In the genomic region with DNA sequence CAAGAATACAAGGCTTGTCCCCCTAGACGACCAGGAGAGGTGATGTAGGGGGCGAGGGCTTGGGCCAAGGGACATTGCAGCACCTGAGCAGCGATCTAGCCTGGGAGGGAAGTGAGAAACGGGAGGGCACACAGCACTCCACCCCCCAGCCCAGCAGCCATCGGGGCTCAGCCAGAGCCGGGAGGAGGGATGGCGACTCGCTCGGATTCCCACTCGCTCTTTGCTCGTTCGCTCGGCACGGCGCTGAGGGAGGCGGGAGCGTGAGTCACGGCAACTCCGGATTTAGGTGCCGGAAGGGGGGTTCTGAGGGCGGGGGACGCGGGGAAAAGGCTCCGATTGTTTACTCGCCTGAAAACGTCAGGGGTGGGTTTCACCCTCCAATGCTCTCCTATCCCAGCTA, we compare ENCODE assay signal across 8 mouse cellular contexts. TPM values are rescaled to one million over a fixed set of nuclear protein-coding genes. Genes with fewer than 3 reads are reported as not detected.
A peak's percentile ranks its signal among the peaks of the same experiment; 100 is the strongest.
DNase-seq lines count a peak whose midpoint lies in the region; ATAC-seq and TF ChIP-seq lines count a peak whose summit lies in the region.

No protein-coding gene starts in this region.

- TF ChIP-seq POLR2A in CH12.LX (IDR thresholded peaks at IDR 0.05; ENCODE audit: low read depth, low read length) = no peak

- H3K4me2 ChIP-seq in heart, embryonic 11.5 days = peak overlapping the region; percentile 97
- H3K4me2 ChIP-seq in CH12.LX (ENCODE audit: insufficient read depth, low read depth, poor library complexity, severe bottlenecking) = 0 out of 2 replicates have a peak overlapping the region, but pooled peaks have one; percentile 2
- peak overlapping the region; percentile 83 for H3K4me2 ChIP-seq in intestine, postnatal 0 days (replicated peaks; ENCODE audit: low read depth)
- peak overlapping the region; percentile 36 for H3K4me2 ChIP-seq in midbrain, embryonic 14.5 days (ENCODE audit: low read length)

- in situ Hi-C loops in CH12.LX (cut with MboI; ENCODE audit: low pct_ligation_motif_present, low pct_unique_long_range_greater_than_20kb, low sequenced_read_pairs) = no loop called here

- no peaks in the 10 kb centered on the region for H3K9me3 ChIP-seq in heart, embryonic 11.5 days (replicated peaks; ENCODE audit: control insufficient read depth, low read length)
- peaks cover 12% of the 10 kb centered on the region for H3K9me3 ChIP-seq in CH12.LX (replicated peaks; ENCODE audit: low read length)
- no peaks in the 10 kb centered on the region for H3K9me3 ChIP-seq in forebrain, embryonic 10.5 days
- H3K9me3 ChIP-seq in intestine, postnatal 0 days (ENCODE audit: control insufficient read depth) = no peaks in the 10 kb centered on the region
- no peaks in the 10 kb centered on the region for H3K9me3 ChIP-seq in midbrain, embryonic 14.5 days (ENCODE audit: control insufficient read depth, low read length)

- no peak for TF ChIP-seq RAD21 in CH12.LX (IDR thresholded peaks at IDR 0.05; ENCODE audit: low read depth, low read length)

- H3K9ac ChIP-seq in heart, embryonic 11.5 days (ENCODE audit: low read depth, low read length) = no peak overlapping the region
- H3K9ac ChIP-seq in CH12.LX (ENCODE audit: insufficient read depth, low read depth) = no peak overlapping the region
- no peak overlapping the region for H3K9ac ChIP-seq in intestine, postnatal 0 days (ENCODE audit: low read depth, low read length)
- no peak overlapping the region for H3K9ac ChIP-seq in midbrain, embryonic 14.5 days (replicated peaks; ENCODE audit: low read length)

- no peak for DNase-seq in heart, postnatal 36 days
- DNase-seq in CH12.LX (ENCODE audit: extremely low read depth) = no peak
- no peak for DNase-seq in forebrain, embryonic 10.5 days (ENCODE audit: extremely low spot score, low spot score)
- DNase-seq in midbrain, embryonic 14.5 days = no peak
- no peak for DNase-seq in c-Kit-positive CD71-positive TER-119-positive erythroid progenitor cells, embryonic 14.5 days (ENCODE audit: low spot score)
- no peak for DNase-seq in gastrocnemius, postnatal 4 days (ENCODE audit: low spot score in 2 of 2)

- H3K79me2 ChIP-seq in CH12.LX (replicated peaks; ENCODE audit: control insufficient read depth, extremely low read depth, insufficient read depth, poor library complexity, severe bottlenecking) = no peaks in the 10 kb centered on the region

- H3K4me3 ChIP-seq in heart, embryonic 11.5 days (ENCODE audit: low read depth, low read length) = peak overlapping the region; percentile 26
- H3K4me3 ChIP-seq in CH12.LX (replicated peaks in 1 of 3; ENCODE audit: low read depth in 2 of 3, low read length in 2 of 3, poor library complexity in 1 of 3) = peak overlapping the region in 1 of 3 experiments; percentile 28
- H3K4me3 ChIP-seq in forebrain, embryonic 10.5 days = peak overlapping the region; percentile 35
- 0 out of 2 replicates have a peak overlapping the region, but pooled peaks have one; percentile 21 for H3K4me3 ChIP-seq in intestine, postnatal 0 days (ENCODE audit: low read depth, low read length)
- no peak overlapping the region for H3K4me3 ChIP-seq in midbrain, embryonic 14.5 days (replicated peaks; ENCODE audit: low read depth, low read length)

- dilution Hi-C loops in CH12.LX (cut with MboI; ENCODE audit: extremely low pct_ligation_motif_present, extremely low pct_unique_long_range_greater_than_20kb, low sequenced_read_pairs) = no loop called here

- no peak for ATAC-seq in heart, embryonic 11.5 days (replicated peaks; ENCODE audit: insufficient number of reproducible peaks, low FRiP score, low TSS enrichment)
- no peak for ATAC-seq in intestine, postnatal 0 days
- no peak for ATAC-seq in midbrain, embryonic 14.5 days (ENCODE audit: low FRiP score, low TSS enrichment)

- TF ChIP-seq EP300 in CH12.LX (IDR thresholded peaks at IDR 0.05; ENCODE audit: low read length) = no peak

- TF ChIP-seq CTCF in CH12.LX (conservative IDR thresholded peaks at IDR 0.05 in 1 of 2, IDR thresholded peaks at IDR 0.05 in 1 of 2; ENCODE audit: low read depth in 2 of 2, low read length in 2 of 2) = no peak
- no peak for TF ChIP-seq CTCF in intestine, postnatal 0 days (IDR thresholded peaks at IDR 0.05; ENCODE audit: low read depth)

- whole genome bisulfite sequencing in heart, embryonic 11.5 days (ENCODE audit: insufficient replicate concordance) = 0% methylated on average over 26 of the region's 26 CpGs
- WGBS in forebrain, embryonic 10.5 days = 1% methylated on average over 26 of the region's 26 CpGs
- WGBS in intestine, postnatal 0 days = 3% methylated on average over 25 of the region's 26 CpGs
- 1% methylated on average over 26 of the region's 26 CpGs for WGBS in midbrain, embryonic 14.5 days

- intact Hi-C loops in heart, postnatal 36 days (cut with DNase I) = no loop called here

- H3K36me3 ChIP-seq in heart, embryonic 11.5 days (ENCODE audit: control insufficient read depth, insufficient read depth, low read length) = no peaks in the 10 kb centered on the region
- peaks cover 0 to 21% of the 10 kb centered on the region in 2 experiments for H3K36me3 ChIP-seq in CH12.LX (replicated peaks in 1 of 2; ENCODE audit: control insufficient read depth in 1 of 2, insufficient read depth in 1 of 2, low read length in 1 of 2)
- H3K36me3 ChIP-seq in forebrain, embryonic 10.5 days (replicated peaks) = no peaks in the 10 kb centered on the region
- no peaks in the 10 kb centered on the region for H3K36me3 ChIP-seq in intestine, postnatal 0 days (ENCODE audit: control insufficient read depth, insufficient read depth)
- H3K36me3 ChIP-seq in midbrain, embryonic 14.5 days (ENCODE audit: control insufficient read depth, insufficient read depth, low read length) = no peaks in the 10 kb centered on the region

- peaks cover 38% of the 10 kb centered on the region for H3K27me3 ChIP-seq in heart, embryonic 11.5 days (ENCODE audit: control insufficient read depth, insufficient read depth, low read length)
- H3K27me3 ChIP-seq in CH12.LX (replicated peaks) = no peaks in the 10 kb centered on the region
- H3K27me3 ChIP-seq in forebrain, embryonic 10.5 days (ENCODE audit: poor library complexity, severe bottlenecking) = peaks cover 84% of the 10 kb centered on the region
- H3K27me3 ChIP-seq in intestine, postnatal 0 days (replicated peaks; ENCODE audit: control insufficient read depth, insufficient read depth, low read length) = peaks cover 38% of the 10 kb centered on the region
- peaks cover 55% of the 10 kb centered on the region for H3K27me3 ChIP-seq in midbrain, embryonic 14.5 days (ENCODE audit: control insufficient read depth, insufficient read depth, low read length)

- H3K4me1 ChIP-seq in heart, embryonic 11.5 days (ENCODE audit: control insufficient read depth, insufficient read depth, low read length) = peaks cover 42% of the 10 kb centered on the region
- peaks cover 22 to 50% of the 10 kb centered on the region in 2 experiments for H3K4me1 ChIP-seq in CH12.LX (ENCODE audit: control insufficient read depth in 1 of 2, insufficient read depth in 2 of 2)
- peaks cover 65% of the 10 kb centered on the region for H3K4me1 ChIP-seq in forebrain, embryonic 10.5 days
- H3K4me1 ChIP-seq in intestine, postnatal 0 days (replicated peaks; ENCODE audit: control insufficient read depth, insufficient read depth, low read length) = 0 out of 2 replicates have a peak, but pooled peaks cover 9% of the 10 kb centered on the region
- no peaks in the 10 kb centered on the region; the same call in 1 of the 2 replicates for H3K4me1 ChIP-seq in midbrain, embryonic 14.5 days (ENCODE audit: control insufficient read depth, insufficient read depth, low read length)

- no peak overlapping the region for H3K27ac ChIP-seq in heart, embryonic 11.5 days (ENCODE audit: low read depth, low read length)
- no peak overlapping the region for H3K27ac ChIP-seq in CH12.LX (ENCODE audit: insufficient read depth, low read depth)
- no peak overlapping the region for H3K27ac ChIP-seq in forebrain, embryonic 10.5 days
- H3K27ac ChIP-seq in intestine, postnatal 0 days (ENCODE audit: low read depth, low read length) = no peak overlapping the region
- no peak overlapping the region for H3K27ac ChIP-seq in midbrain, embryonic 14.5 days (replicated peaks; ENCODE audit: low read depth, low read length)

TF ChIP-seq in CH12.LX, 34 proteins besides CTCF, POLR2A, EP300 and RAD21 (continues in another document):
- TF ChIP-seq IRF4 (IDR thresholded peaks at IDR 0.05; ENCODE audit: low read depth, low read length) (peak; percentile 62), CHD2 (IDR thresholded peaks at IDR 0.05; ENCODE audit: low read length) (no peak)

RNA-seq across cellular contexts. Expression of a gene that starts 1.4 kb away (rescaled TPM):
- 7.6 and 8.3 TPM in 2 replicates for polyA plus RNA-seq in heart, embryonic 11.5 days (2014; fragmentation: Nextera tagmentation; extraction: Ambion mirVana)
- 10 to 100 TPM; 45.9 to 52.0 TPM for total RNA-seq in heart, postnatal 36 days (2021)
- total RNA-seq in CH12.LX (2012; rRNA removed) (4.1 and 4.8 TPM in 2 replicates), CH12.LX (2014; rRNA removed) (1.2 and 1.7 TPM in 2 replicates)
- polyA plus RNA-seq in CH12.LX (2012; ENCODE audit: insufficient read length, low read depth) = 7.2 and 7.6 TPM in 2 replicates
- polyA plus RNA-seq in forebrain, embryonic 10.5 days (2016; fragmentation: Nextera tagmentation; extraction: Ambion mirVana) = 3.8 and 4.3 TPM in 2 replicates
- 2.8 and 3.5 TPM in 2 replicates for polyA plus RNA-seq in intestine, postnatal 0 days (2015; fragmentation: Nextera tagmentation; extraction: Ambion mirVana)
- polyA plus RNA-seq in midbrain, embryonic 14.5 days (2014; fragmentation: Nextera tagmentation; extraction: Ambion mirVana) = 28.4 and 32.3 TPM in 2 replicates
- total RNA-seq in gastrocnemius, postnatal 4 days (2021) = 10 to 100 TPM; 11.6 to 13.8 TPM

RNA-seq across cellular contexts. Expression of a gene that starts 14.3 kb away (rescaled TPM):
- 254 and 266 TPM in 2 replicates for polyA plus RNA-seq in heart, embryonic 11.5 days (2014; fragmentation: Nextera tagmentation; extraction: Ambion mirVana)
- 100 to 1,000 TPM; 157 to 165 TPM for total RNA-seq in heart, postnatal 36 days (2021)
- total RNA-seq in CH12.LX (2012; rRNA removed) (227 and 230 TPM in 2 replicates), CH12.LX (2014; rRNA removed) (84.1 and 87.2 TPM in 2 replicates)
- 447 and 532 TPM in 2 replicates for polyA plus RNA-seq in CH12.LX (2012; ENCODE audit: insufficient read length, low read depth)
- 351 and 371 TPM in 2 replicates for polyA plus RNA-seq in forebrain, embryonic 10.5 days (2016; fragmentation: Nextera tagmentation; extraction: Ambion mirVana)
- 113 and 115 TPM in 2 replicates for polyA plus RNA-seq in intestine, postnatal 0 days (2015; fragmentation: Nextera tagmentation; extraction: Ambion mirVana)
- polyA plus RNA-seq in midbrain, embryonic 14.5 days (2014; fragmentation: Nextera tagmentation; extraction: Ambion mirVana) = 213 and 223 TPM in 2 replicates
- total RNA-seq in gastrocnemius, postnatal 4 days (2021) = 100 to 1,000 TPM; 160 to 163 TPM

RNA-seq across cellular contexts. Expression of a gene that starts 33.0 kb away (rescaled TPM):
- polyA plus RNA-seq in heart, embryonic 11.5 days (2014; fragmentation: Nextera tagmentation; extraction: Ambion mirVana) = 9.4 and 10.9 TPM in 2 replicates
- total RNA-seq in heart, postnatal 36 days (2021) = 1 to 10 TPM; 8.2 to 9.6 TPM
- 64.3 and 80.0 TPM in 2 replicates for total RNA-seq in CH12.LX (2012; rRNA removed)
- 39.0 and 40.6 TPM in 2 replicates for total RNA-seq in CH12.LX (2014; rRNA removed)
- 45.1 and 49.6 TPM in 2 replicates for polyA plus RNA-seq in CH12.LX (2012; ENCODE audit: insufficient read length, low read depth)
- 12.6 and 13.4 TPM in 2 replicates for polyA plus RNA-seq in forebrain, embryonic 10.5 days (2016; fragmentation: Nextera tagmentation; extraction: Ambion mirVana)
- 8.0 and 9.2 TPM in 2 replicates for polyA plus RNA-seq in intestine, postnatal 0 days (2015; fragmentation: Nextera tagmentation; extraction: Ambion mirVana)
- polyA plus RNA-seq in midbrain, embryonic 14.5 days (2014; fragmentation: Nextera tagmentation; extraction: Ambion mirVana) = 7.4 and 8.5 TPM in 2 replicates
- total RNA-seq in gastrocnemius, postnatal 4 days (2021) = 1 to 10 TPM; 9.3 TPM

Comparison
In these comparisons a context has a peak if more than half of its experiments do, and no peak if none do; other contexts are left out.
1. H3K4me2 ChIP-seq: peak in every context shown above with its lines; median percentile 97 in heart, embryonic 11.5 days; 83 in intestine, postnatal 0 days; 36 in midbrain, embryonic 14.5 days; 2 in CH12.LX.